Mouse (Mus musculus) bone marrow, adult 2 months (tissue): ENCODE results near the gene Mnd1. TPM values are rescaled to one million over a fixed set of nuclear protein-coding genes. Genes with fewer than 3 reads are reported as not detected.

ENCODE experiments used
- H3K27ac ChIP-seq: fragments of 200-500 bp; 2 replicates; pipeline ENCODE4 v1.5.1; 2012; ENCODE audit warnings: low read depth, mild to moderate bottlenecking, control low read depth, inconsistent platforms, low read length; ENCODE audit not compliant: control insufficient read depth, poor library complexity, insufficient read depth
- H3K4me1 ChIP-seq: fragments of 200-500 bp; 2 replicates; pipeline ENCODE4 v1.6.1; 2011; ENCODE audit warnings: low read length; ENCODE audit not compliant: control insufficient read depth, insufficient read depth
- H3K4me3 ChIP-seq: fragments of 200-500 bp; replicated peaks from 2 replicates; pipeline ENCODE3; 2011; ENCODE audit warnings: mild to moderate bottlenecking, low read depth, low read length, control low read depth; ENCODE audit not compliant: control insufficient read depth
- CTCF ChIP-seq: fragments of 200-500 bp; IDR thresholded peaks from 2 replicates; pipeline ENCODE4 v1.5.1; 2011; ENCODE audit warnings: low read length, control low read depth; ENCODE audit not compliant: control insufficient read depth, insufficient read depth
- POLR2A ChIP-seq: fragments of 200-500 bp; IDR thresholded peaks from 2 replicates; pipeline ENCODE4 v1.6.1; 2011; ENCODE audit warnings: low read depth, mild to moderate bottlenecking, control low read depth, low read length, borderline replicate concordance; ENCODE audit not compliant: control insufficient read depth
- WGBS: fragments of 180-500 bp; shearing (Covaris S2); methylation state at CpG from one replicate; pipeline ENCODE4 v1.1.7; 2018; 5-methylcytosine and 5-hydroxymethylcytosine counted together
- polyA plus RNA-seq: library from polyadenylated mRNA; stranded (reverse); fragments of >200 nt; gene quantifications from 2 replicates; pipeline ENCODE4 v1.2.4, GENCODE M21; 2011; ENCODE audit warnings: low replicate concordance; ENCODE audit not compliant: missing spikeins, insufficient read depth, insufficient read length

Mnd1 gene
- polyA plus RNA-seq, 1 experiment, result 11.7 TPM

- Histone ChIP-seq H3K27ac (no peak overlapping the region), H3K4me1 (peaks cover 5% of the 10 kb centered on the region), H3K4me3 (no peak overlapping the region)
- 53% methylated on average over 11 of the region's 11 CpGs for WGBS
- TF ChIP-seq CTCF (no peak), POLR2A (no peak)
Observed at GRCm38 (mm10) chr3:84128871-84129870, 26.4 kb downstream of the Mnd1 start.

- WGBS, result 82% methylated on average over 2 of the region's 2 CpGs
- H3K4me1 ChIP-seq, result peaks cover 5% of the 10 kb centered on the region
- no peak overlapping the region for H3K27ac ChIP-seq
- no peak overlapping the region for H3K4me3 ChIP-seq
- TF ChIP-seq POLR2A (no peak), CTCF (no peak)
Observed at GRCm38 (mm10) chr3:84127431-84127830, 28.2 kb downstream of the Mnd1 start.

- WGBS, result 58% methylated on average over 3 of the region's 3 CpGs
- TF ChIP-seq CTCF, result no peak
- TF ChIP-seq POLR2A, result no peak
- H3K27ac ChIP-seq, result peak overlapping the region; percentile 43
- H3K4me1 ChIP-seq, result peaks cover 5% of the 10 kb centered on the region
- no peak overlapping the region for H3K4me3 ChIP-seq
Observed at GRCm38 (mm10) chr3:84126721-84127120, 28.9 kb downstream of the Mnd1 start.

- 29% methylated on average over 6 of the region's 6 CpGs for WGBS
- Histone ChIP-seq H3K27ac (no peak overlapping the region), H3K4me1 (peaks cover 5% of the 10 kb centered on the region), H3K4me3 (no peak overlapping the region)
- no peak for TF ChIP-seq CTCF
- TF ChIP-seq POLR2A, result no peak
Observed at GRCm38 (mm10) chr3:84125704-84126289, 29.8 kb downstream of the Mnd1 start.

GRCm38 (mm10) chr3:84123461-84123860 is 32.1 kb downstream of the Mnd1 start:
- WGBS, result 82% methylated on average over 3 of the region's 3 CpGs

GRCm38 (mm10) chr3:84118718-84119117 is 36.9 kb downstream of the Mnd1 start:
- no peak overlapping the region for H3K27ac ChIP-seq
- TF ChIP-seq POLR2A (no peak), CTCF (no peak)
- H3K4me3 ChIP-seq, result no peak overlapping the region
- no peaks in the 10 kb centered on the region for H3K4me1 ChIP-seq
- 89% methylated on average over 7 of the region's 7 CpGs for WGBS

More at GRCm38 (mm10) chr3:84123461-84123860, 32.1 kb downstream of the Mnd1 start:
- TF ChIP-seq CTCF (peak; percentile 54), POLR2A (no peak)
- no peak overlapping the region for H3K4me3 ChIP-seq
- H3K4me1 ChIP-seq, result peaks cover 3% of the 10 kb centered on the region; the same call in 1 of the 2 replicates
- H3K27ac ChIP-seq, result no peak overlapping the region

GRCm38 (mm10) chr3:84118178-84118577 is 37.4 kb downstream of the Mnd1 start:
- TF ChIP-seq POLR2A (no peak), CTCF (no peak)
- Histone ChIP-seq H3K27ac (no peak overlapping the region), H3K4me1 (no peaks in the 10 kb centered on the region), H3K4me3 (no peak overlapping the region)
- 87% methylated on average over 7 of the region's 7 CpGs for WGBS

GRCm38 (mm10) chr3:84108614-84109013 is 47.0 kb downstream of the Mnd1 start:
- 81% methylated on average over 2 of the region's 2 CpGs for WGBS
- no peak for TF ChIP-seq CTCF
- no peak for TF ChIP-seq POLR2A

More at GRCm38 (mm10) chr3:84108614-84109013, 47.0 kb downstream of the Mnd1 start:
- H3K4me3 ChIP-seq, result no peak overlapping the region
- no peak overlapping the region for H3K27ac ChIP-seq
- no peaks in the 10 kb centered on the region; the same call in 1 of the 2 replicates for H3K4me1 ChIP-seq
